Mouse (Mus musculus) testis, adult 2 months (tissue): ENCODE results near the gene Pde11a. TPM values are rescaled to one million over a fixed set of nuclear protein-coding genes. Genes with fewer than 3 reads are reported as not detected.

Source experiments
- H3K27ac ChIP-seq: fragments of 200-500 bp; 2 replicates; pipeline ENCODE4 v1.5.1; 2012; ENCODE audit warnings: low read depth, low read length; ENCODE audit not compliant: control insufficient read depth, insufficient read depth
- H3K27me3 ChIP-seq: fragments of 200-500 bp; 2 replicates; pipeline ENCODE4 v1.6.1; 2012; ENCODE audit warnings: mild to moderate bottlenecking, low read length, moderate library complexity; ENCODE audit not compliant: control insufficient read depth, insufficient read depth
- H3K36me3 ChIP-seq: fragments of 200-500 bp; 2 replicates; pipeline ENCODE4 v1.6.1; 2012; ENCODE audit warnings: mild to moderate bottlenecking, low read length; ENCODE audit not compliant: control insufficient read depth, insufficient read depth
- H3K4me1 ChIP-seq: fragments of 200-500 bp; 2 replicates; pipeline ENCODE4 v1.6.1; 2012; ENCODE audit warnings: low read length; ENCODE audit not compliant: control insufficient read depth, insufficient read depth
- H3K4me3 ChIP-seq: fragments of 200-500 bp; 2 replicates; pipeline ENCODE4 v1.5.1; 2012; ENCODE audit warnings: low read depth, mild to moderate bottlenecking, low read length, moderate library complexity, mixed read lengths; ENCODE audit not compliant: control insufficient read depth
- CTCF ChIP-seq: fragments of 200-500 bp; IDR thresholded peaks from 2 replicates; pipeline ENCODE4 v1.5.1; 2012; ENCODE audit warnings: low read depth, mild to moderate bottlenecking, inconsistent platforms, low read length, moderate library complexity; ENCODE audit not compliant: control insufficient read depth, insufficient read depth, insufficient replicate concordance
- POLR2A ChIP-seq: fragments of 200-500 bp; IDR thresholded peaks from 2 replicates; pipeline ENCODE4 v1.6.1; 2012; ENCODE audit warnings: low read depth, mild to moderate bottlenecking, inconsistent platforms, low read length, moderate library complexity; ENCODE audit not compliant: control insufficient read depth
- polyA plus RNA-seq: library from polyadenylated mRNA; depleted of rRNA; stranded (reverse); fragments of >200 nt; gene quantifications from 2 replicates; pipeline ENCODE4 v1.2.3, GENCODE M21; 2012

Pde11a gene
- polyA plus RNA-seq, 1 experiment = 0.53 TPM

- H3K4me3 ChIP-seq = no peak overlapping the region
- TF ChIP-seq POLR2A = no peak
- TF ChIP-seq CTCF = peak; percentile 89
- no peak overlapping the region for H3K27ac ChIP-seq
- H3K36me3 ChIP-seq = no peaks in the 10 kb centered on the region
- no peaks in the 10 kb centered on the region for H3K4me1 ChIP-seq
- no peaks in the 10 kb centered on the region for H3K27me3 ChIP-seq
Measured at GRCm38 (mm10) chr2:76001392-76001791, 337.2 kb downstream of the Pde11a start.

DNA sequence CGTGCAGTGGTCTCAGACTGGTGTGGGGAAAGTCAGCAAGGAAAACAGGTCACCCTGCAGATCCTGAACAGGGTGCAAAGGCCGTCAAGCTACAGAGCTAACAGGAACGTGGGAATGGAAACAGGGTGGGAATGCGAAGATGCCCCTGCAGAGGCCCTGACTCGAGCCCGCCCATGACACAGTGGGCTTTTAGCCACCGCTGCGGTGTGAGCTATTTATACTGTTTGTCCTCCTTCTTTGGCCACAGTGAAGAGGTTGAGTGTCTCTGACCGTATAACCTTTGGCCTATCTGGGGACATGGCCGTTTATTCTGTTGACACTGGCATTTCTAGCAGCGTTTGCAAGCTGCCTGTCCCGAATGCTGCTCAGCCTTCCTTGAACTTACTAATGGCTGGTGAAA is 338.9 kb downstream of the Pde11a start:
- no peak overlapping the region for H3K4me3 ChIP-seq

DNA sequence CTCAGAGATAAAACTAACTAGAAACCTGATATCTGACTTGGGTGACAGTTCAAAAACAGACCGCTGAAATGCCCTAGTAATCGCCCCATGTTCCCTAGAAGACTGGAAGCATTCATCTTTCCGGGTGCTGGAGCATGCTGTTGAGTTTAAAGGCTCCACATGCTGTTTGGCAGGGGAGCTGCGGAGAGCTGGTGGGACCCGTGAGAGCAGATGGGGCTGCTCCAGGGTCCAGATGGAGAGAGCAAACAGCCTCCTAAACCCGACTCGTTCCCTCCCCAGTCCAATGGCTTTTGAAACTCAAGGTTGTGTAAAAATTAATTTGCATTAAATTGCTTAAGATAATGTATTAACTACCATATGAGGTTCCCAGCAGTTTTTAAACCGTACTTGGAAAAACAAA is 339.9 kb downstream of the Pde11a start:
- TF ChIP-seq POLR2A = no peak
- no peak for TF ChIP-seq CTCF
- H3K36me3 ChIP-seq = no peaks in the 10 kb centered on the region
- no peaks in the 10 kb centered on the region for H3K4me1 ChIP-seq
- H3K4me3 ChIP-seq = no peak overlapping the region
- no peak overlapping the region for H3K27ac ChIP-seq
- no peaks in the 10 kb centered on the region for H3K27me3 ChIP-seq

More for the DNA sequence above, 338.9 kb downstream of the Pde11a start:
- H3K4me1 ChIP-seq = no peaks in the 10 kb centered on the region
- H3K36me3 ChIP-seq = no peaks in the 10 kb centered on the region
- H3K27me3 ChIP-seq = no peaks in the 10 kb centered on the region
- no peak overlapping the region for H3K27ac ChIP-seq
- TF ChIP-seq CTCF = no peak
- no peak for TF ChIP-seq POLR2A

DNA sequence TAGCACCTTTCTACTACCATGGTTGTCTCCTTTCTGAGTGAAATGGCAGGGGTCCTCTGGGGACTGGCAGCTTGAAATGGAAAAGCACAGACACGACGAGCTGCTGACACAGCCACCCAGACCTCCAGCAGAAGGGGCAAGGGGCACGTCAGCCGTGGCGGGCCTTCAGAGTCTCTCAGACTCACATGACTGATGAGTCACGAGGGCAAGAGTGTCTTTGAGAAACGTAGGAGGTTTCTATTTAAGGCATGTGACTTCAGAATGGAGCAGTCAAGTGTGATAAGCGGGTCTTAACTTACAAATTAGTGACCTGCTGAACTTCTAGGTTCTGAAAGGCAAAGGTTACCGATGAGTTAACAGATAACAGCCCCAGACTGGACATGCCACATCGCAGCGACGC is 340.8 kb downstream of the Pde11a start:
- Histone ChIP-seq H3K36me3 (no peaks in the 10 kb centered on the region), H3K27me3 (no peaks in the 10 kb centered on the region), H3K27ac (no peak overlapping the region), H3K4me1 (no peaks in the 10 kb centered on the region), H3K4me3 (no peak overlapping the region)
- TF ChIP-seq CTCF (no peak), POLR2A (no peak)

GRCm38 (mm10) chr2:75994841-75995240 is 343.7 kb downstream of the Pde11a start:
- Histone ChIP-seq H3K4me3 (no peak overlapping the region), H3K36me3 (no peaks in the 10 kb centered on the region), H3K27ac (no peak overlapping the region), H3K27me3 (no peaks in the 10 kb centered on the region), H3K4me1 (peaks cover 5% of the 10 kb centered on the region)
- TF ChIP-seq CTCF (no peak), POLR2A (no peak)

- Histone ChIP-seq H3K27ac (no peak overlapping the region), H3K4me1 (peaks cover 5% of the 10 kb centered on the region), H3K4me3 (no peak overlapping the region), H3K27me3 (no peaks in the 10 kb centered on the region), H3K36me3 (no peaks in the 10 kb centered on the region)
- TF ChIP-seq CTCF = no peak
- TF ChIP-seq POLR2A = no peak
Measured at GRCm38 (mm10) chr2:75991581-75992205, 346.9 kb downstream of the Pde11a start.

- no peak for TF ChIP-seq POLR2A
- peak; percentile 84 for TF ChIP-seq CTCF
- no peak overlapping the region for H3K4me3 ChIP-seq
- no peak overlapping the region for H3K27ac ChIP-seq
- no peaks in the 10 kb centered on the region for H3K36me3 ChIP-seq
- no peaks in the 10 kb centered on the region for H3K27me3 ChIP-seq
- H3K4me1 ChIP-seq = peaks cover 5% of the 10 kb centered on the region
Measured at GRCm38 (mm10) chr2:75990885-75991539, 347.6 kb downstream of the Pde11a start.

- Histone ChIP-seq H3K4me3 (no peak overlapping the region), H3K27me3 (no peaks in the 10 kb centered on the region), H3K4me1 (peaks cover 5% of the 10 kb centered on the region), H3K36me3 (no peaks in the 10 kb centered on the region), H3K27ac (no peak overlapping the region)
- TF ChIP-seq CTCF (no peak), POLR2A (no peak)
Measured at GRCm38 (mm10) chr2:75989694-75990093, 348.9 kb downstream of the Pde11a start.
